Mouse (Mus musculus): ENCODE data around the gene Enpp3.

GRCm38 (mm10) chr10:24735027-24735777 lies 107.4 kb downstream of the Enpp3 start:
- no peak for TF ChIP-seq POLR2A (IDR thresholded peaks at IDR 0.05; ENCODE audit: extremely low read depth, insufficient read depth, low read length)
- TF ChIP-seq CTCF (IDR thresholded peaks at IDR 0.05; ENCODE audit: extremely low read depth, insufficient read depth, low read length), result no peak

All from cortical plate, adult 2 months (tissue).